Mouse (Mus musculus) heart, adult 18-20 months (tissue): ENCODE measurements around the gene Chrna9. TPM values are rescaled to one million over a fixed set of nuclear protein-coding genes. Genes with fewer than 3 reads are reported as not detected.

Experiments
- DNase-seq, 2 experiments: peaks; one replicate each; pipeline ENCODE4 v3.0.0; 2021 to 2022; ENCODE audit warnings: mixed read lengths in 1 of 2
- total RNA-seq, 2 experiments: library from RNA; stranded (reverse); gene quantifications; 2 replicates each; pipeline ENCODE4 v1.2.3; 2021

The Chrna9 gene
- total RNA-seq, 2 experiments from 2014 or later, result not detected

DNA sequence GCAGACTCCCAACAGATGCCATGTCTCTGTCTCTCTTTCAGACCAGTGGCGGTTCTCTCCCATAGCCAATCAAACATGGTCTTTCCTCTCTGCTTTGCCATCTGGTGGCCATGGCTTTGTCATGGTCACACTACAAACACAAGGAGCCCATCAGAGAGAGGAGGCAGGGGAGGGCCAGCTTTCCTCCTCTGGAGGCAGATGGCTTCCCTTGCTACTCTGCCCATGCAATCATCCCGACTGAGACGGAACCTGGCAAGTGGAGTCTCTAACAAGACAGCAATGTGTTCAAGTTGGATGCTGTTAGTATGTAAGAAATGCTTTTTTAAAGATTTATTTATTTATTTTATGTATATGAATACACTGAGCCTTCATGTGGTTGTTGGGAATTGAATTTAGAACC is 14.8 kb upstream of the Chrna9 start:
- DNase-seq, result no peak

DNA sequence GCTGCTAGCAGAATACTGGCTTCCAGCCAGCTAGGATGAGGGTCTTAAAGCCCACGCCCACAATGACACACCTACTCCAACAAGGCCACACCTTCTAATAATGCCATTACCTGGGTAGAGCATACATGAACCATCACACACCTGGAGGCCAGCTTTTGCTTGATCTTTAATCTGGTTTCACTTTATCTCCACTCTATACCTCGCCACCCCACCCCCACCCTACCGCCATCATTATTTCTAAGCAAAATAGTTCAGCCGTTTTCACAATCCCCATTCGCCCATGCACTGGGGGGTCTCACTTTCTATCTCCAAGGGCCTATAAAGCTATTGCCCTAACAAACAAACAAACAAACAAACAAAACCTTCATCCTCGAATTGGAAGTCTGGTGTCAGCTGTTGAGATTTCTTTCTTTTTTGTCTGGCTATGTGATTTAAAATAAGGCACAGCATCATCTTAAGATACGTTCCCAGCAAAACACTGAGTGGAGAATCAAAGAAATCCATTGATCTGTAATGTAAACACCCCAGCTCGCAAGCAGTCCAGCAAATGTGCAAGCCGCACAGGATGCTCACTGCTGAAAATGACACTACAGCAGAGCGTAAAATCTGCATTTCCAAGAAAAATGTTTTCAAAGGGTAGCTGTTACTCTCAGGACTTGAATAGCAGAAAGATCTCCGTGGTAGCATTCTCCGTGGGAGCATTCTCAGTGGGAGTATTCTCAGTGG is 13.9 kb upstream of the Chrna9 start:
- no peak for DNase-seq

DNA sequence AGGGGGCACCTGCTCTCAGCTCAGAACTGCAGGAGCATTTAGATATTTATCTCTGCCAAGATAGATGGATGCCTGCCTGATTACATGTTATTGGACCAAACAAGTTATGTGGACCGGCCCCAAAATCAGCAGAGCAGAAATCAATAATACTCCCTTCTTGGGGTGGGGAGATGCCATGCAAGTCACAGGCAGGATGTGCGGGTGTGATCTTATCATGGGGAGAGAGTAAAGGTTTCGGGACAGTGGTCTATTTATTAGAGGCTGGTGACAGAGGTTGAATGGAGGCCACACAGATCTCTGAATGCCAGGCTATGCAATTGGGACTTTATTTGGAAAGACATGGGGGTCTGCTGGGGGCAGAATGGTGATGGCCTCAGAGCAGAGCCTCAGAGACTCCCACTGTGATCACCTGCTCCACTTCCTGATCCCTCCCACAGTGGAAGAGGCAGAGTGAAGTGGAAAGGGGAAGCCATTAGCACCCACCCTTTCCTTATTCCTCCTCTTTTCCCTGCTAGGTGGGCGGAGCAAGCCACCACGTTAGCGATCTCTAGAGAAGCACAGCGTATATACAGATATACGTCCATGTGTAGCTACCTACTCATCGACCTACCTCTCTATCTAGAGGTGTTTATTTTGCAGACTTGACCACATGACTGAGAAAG is 13.1 kb upstream of the Chrna9 start:
- DNase-seq, result no peak

DNA sequence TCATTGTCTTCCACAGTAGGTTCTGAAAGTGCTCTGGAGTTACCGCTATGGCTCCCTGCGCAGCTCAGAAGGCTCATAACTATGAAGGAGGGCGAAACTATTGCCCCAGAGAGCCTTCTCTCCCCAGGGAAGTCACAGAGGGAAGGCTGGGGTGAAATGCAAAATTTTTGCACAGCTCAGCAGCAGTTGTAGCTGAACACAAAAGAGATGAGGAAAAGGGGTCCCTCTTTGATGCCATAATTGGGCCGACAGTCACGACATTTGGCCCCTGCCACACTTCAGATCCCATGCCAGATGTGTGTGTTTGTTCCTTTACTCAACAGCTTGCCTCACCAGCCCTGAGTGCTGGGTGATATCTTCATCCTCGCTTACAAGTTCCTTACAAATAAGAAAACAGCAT is 8.1 kb upstream of the Chrna9 start:
- no peak for DNase-seq

DNA sequence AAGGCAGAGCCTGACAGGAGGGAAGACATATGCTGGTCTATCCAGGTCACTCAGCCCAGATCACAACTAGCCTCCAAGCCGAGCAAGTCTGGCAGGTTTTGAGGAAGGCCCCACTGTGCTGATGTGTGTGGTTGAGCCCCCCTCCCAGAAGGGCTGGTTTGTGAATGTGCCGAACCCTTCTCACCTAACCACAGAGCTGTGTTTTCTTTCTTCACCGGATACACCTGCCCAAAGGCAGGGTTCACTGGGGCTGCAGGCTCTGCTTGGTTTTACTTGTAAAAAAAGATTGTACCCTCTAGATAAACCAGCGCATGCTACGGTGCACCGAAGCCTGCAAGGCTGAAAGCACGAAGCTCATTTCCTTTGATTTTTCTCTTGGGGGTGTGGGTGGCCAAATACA is 5.6 kb upstream of the Chrna9 start:
- peak in 1 of 2 experiments; percentile 47 for DNase-seq

DNA sequence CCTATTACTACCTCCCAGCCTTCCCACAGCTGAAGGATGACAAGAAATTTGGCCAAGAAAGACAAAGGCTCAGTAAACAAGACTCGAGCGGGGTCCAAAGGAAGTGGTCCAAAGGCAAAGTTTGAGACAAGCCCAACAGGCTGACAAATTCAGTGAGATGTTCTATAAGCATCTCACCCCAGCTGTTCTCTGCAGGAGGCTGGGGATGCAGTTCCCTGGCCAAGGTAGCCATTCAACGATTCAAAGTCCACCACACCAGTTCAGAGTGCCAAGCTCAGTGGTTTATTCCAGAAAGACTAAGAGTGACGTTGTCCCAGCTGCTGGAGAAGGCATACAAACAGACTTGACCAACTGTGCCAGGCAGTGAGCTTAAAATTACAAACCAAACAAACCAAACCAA is 4.5 kb upstream of the Chrna9 start:
- no peak for DNase-seq

DNA sequence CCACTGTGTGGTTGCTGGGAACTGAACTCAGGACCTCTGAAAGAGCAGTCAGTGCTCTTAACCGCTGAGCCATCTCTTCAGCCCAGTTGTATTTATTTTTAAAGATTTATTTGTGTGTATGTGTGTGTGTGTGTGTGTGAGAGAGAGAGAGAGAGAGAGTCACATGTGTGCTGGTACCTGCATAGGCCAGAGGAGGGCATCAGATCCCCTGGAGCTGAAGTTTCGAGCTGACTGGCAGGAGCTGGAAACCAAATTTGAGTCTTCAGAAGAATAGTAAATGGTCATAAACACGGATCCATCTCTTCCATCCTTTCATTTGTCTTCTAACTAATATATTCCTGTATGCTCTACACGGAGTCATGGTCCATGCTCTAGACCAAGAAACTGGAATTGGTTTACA is 1.5 kb upstream of the Chrna9 start:
- DNase-seq, result no peak

DNA sequence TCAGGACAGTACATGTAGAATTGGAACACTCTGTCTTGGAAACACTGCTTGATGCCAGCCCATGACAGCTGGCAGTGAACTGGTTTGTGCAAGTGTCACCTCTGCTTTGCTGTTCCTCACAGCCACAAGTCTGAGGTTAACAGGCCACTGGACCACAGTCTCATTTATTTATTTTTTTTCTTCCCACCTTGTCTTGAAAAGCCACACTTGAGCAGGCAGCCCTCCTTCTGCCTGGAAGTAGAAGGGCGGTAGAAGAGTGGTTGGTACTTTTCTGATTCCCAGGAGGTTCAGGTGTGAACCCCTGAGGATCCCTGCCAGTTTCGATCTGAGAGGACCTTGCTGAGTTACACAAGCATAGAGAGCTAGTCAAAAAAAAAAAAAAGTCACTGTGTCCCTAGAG is 957 bp upstream of the Chrna9 start:
- DNase-seq, result no peak

DNA sequence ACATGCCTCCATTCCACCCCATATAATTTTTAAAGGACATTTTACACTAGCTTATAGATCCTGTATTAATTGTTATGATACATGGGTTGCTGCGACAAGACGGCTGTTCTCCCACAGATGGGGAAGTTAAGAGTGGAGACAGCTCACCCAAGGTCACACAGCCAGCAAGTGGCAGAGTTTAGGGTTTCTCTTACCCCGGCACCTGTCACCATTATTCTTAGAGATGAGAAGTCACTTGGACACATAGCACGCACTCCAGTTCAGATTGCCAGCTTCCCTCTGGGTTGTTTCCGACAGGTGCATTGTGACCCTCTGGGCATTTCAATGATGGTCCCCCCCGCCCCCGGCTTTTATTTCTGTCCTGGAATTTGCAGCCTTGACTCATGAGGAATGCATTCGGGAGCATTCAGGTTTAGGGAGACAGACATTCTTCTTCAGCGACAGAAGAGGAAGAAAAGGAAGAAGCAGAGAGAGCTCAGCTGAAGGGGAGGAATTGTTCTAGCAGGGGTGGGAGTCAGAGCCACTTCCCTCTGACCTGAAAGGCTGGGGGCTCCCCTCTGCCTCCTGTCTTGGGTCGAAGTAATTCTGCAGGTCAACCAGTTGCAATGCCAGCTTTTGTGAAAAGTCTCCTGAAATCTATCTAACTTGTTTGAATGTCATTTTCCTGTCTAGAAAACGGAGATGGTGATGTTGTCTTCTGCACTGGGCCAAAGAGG is 2.4 kb downstream of the Chrna9 start:
- DNase-seq, result no peak

DNA sequence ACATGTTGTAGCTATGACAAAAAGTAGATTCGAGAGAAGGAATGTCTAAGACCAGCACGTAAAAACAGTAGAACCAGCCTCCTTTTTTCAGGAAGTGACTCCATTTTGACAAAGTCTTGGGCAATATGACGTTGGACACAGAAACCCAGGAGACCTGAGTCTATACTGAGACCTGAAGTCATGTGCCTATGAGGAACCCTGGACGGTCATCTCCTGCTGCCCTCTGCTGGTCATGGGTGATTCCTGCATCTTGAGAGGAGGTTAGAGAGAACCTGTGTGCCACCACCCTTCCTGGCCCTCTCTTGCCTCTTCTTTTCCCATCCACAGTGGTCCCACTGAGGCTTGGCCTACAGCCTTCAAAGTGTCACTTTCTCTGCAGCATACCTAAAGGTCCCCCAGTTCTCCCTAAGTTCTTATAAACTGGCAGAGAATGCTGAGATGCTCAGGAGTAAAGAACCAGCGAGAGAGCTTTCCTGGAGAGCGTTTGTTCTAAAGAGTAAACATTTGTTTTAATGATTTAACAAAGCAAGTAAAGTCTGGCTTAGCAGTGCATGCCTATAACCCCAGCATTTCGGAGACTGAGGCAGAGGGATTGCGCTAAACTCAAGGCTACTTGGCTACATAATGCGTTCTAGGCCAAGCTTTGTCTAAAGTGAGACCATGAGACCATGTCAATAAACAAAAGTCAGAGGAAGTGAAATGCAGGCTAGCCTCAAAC is 3.4 kb downstream of the Chrna9 start:
- peak; percentile 77 to 91 for DNase-seq

DNA sequence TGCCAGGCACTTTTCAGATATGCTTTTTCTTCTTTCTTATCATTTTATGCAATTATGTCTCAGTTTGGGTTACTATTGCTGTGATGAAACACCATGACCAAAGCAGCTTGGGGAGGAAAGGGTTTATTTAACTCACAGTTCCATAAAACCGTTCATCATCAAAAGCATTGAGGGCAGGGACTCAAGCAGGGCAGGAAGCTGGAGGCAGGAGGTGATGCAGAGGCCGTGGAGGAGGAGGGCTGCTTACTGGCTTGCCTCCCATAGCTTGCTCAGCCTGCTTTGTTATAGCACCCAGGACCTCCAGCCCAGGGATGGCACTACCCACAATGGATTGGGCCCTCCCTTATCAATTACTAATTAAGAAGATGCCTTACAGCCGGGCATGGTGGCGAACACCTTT is 6.4 kb downstream of the Chrna9 start:
- no peak for DNase-seq

DNA sequence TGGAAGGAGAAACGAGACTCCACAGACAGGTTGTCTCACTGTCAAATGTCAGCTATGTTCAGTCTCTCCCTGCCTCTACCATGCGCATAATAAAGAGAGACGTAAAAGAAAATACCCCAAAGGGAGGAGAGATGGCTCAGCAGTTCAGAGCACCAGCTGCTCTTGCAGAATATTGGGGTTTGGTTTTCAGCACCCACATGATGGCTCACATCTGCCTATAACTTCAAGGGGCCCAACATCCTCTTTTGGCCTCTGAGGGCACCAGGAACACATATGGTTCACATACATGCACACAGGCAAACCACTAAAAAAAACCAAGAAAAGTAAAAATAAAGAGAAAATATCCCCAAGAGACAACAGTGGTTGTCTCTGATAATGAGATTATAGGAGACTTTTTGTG is 15.1 kb downstream of the Chrna9 start:
- no peak for DNase-seq

DNA sequence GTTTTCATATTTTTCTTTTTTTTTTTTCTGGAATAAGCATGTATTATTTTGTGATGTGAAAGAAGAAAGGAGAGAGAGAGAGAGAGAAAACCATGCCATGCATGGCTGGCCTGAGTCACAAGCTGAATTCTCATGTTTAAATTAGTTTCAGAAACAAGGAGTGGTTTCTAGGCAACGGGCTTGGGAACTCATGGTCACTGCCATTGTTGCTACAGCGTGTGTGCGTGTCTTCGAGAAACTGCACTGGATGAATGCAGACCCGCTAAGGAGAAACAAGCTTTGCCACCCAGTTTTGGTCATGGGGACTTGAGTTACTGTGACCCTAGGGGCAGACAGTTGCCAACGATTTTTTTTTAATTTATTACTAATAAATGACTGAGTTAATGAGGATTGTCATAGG is 15.5 kb downstream of the Chrna9 start:
- no peak for DNase-seq

DNA sequence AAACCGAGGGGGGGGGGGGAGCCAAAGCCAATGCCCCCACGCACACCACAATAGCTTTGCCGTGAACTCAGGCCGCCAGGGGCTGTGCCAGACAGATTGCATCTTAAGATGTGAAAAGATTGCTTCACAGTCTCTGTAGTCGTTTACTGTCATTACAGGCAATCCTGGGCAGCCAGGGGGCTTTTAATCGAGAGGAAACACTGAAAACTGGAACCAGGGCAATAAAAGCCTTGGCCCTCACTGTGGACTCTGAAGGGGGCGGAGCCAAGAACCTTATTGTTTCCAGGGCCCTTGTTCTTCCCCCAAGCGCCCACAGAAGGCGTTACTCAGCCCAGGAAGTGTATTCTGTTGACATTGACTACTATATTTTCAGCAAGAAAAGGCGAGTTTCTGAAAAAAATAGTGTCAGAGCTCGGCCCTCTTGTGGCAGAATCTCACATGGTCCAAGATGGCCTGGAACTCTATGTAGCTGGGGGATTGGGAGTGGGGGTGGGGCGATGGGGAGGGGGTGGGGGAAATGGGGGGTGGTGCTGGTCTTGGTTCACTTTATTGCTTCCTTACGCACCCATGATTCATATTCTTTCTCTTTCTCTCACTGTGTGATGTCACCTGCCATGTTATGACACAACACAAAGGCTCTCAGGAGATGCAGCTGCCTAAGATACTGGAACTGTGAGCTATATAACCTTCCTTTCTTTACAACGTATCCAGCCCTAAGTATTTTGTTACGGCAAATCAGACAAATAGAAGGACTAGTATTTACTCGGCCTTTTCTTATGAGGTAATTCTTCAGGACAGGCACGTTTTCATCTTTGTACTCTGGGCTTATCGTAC is 16.2 kb downstream of the Chrna9 start:
- no peak for DNase-seq

DNA sequence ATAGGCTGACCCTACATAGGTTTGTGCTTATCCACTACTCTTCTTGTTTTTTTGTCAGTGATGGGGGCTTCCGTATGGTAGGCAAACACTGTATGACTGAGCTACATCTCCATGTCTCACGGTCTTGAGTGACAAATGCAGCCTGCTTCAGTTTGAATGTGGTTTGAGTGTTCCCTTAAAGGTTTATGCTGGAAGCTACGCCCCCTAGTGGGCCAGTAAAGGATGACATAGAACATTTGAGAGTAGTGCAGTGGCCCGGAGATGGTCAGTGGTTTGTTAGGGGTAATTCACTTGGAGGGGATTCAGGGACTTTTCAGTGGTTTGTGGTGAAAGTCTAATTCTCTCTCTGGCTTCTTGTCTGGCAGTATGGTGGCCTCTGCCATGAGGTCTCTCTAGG is 16.8 kb downstream of the Chrna9 start:
- no peak for DNase-seq

DNA sequence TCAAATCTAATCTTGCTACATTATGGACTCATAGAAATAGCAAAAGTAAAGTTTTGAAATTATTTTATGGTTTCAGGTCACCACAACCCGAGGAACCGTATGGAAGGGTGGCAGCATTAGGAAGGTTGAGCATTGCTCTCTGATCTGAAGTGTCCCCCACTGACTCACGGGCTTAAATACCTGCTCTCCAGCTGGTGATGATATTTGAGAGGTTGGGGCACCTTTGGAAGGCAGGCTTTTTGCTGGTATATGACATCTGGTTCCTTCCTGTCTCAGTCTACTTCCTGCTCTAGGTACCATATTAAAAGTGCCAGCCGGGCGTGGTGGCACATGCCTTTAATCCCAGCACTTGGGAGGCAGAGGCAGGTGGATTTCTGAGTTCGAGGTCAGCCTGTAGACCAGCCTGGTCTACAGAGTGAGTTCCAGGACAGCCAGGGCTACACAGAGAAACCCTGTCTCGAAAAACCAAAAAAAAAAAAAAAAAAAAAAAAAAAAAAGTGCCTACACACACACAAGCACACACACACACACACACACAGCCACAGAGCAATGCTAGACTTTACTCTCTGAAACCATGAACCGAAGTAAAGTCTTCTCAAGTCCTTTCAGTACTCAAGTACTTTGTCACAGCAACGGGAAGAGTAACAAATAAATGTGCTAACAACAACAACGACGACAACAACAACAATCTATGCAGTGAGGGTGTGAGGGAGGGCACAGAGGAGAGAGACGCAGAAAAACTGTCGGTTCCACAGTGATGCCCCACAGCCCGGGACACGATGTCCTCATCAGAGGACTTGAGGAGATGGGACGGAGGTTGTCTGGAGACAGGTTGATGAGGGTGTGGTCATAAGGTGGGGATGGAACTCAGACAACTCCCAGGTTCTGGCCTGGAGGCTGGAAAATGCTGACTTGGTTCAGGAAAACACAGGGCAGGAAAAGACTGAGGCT is 19.7 kb downstream of the Chrna9 start:
- no peak for DNase-seq

DNA sequence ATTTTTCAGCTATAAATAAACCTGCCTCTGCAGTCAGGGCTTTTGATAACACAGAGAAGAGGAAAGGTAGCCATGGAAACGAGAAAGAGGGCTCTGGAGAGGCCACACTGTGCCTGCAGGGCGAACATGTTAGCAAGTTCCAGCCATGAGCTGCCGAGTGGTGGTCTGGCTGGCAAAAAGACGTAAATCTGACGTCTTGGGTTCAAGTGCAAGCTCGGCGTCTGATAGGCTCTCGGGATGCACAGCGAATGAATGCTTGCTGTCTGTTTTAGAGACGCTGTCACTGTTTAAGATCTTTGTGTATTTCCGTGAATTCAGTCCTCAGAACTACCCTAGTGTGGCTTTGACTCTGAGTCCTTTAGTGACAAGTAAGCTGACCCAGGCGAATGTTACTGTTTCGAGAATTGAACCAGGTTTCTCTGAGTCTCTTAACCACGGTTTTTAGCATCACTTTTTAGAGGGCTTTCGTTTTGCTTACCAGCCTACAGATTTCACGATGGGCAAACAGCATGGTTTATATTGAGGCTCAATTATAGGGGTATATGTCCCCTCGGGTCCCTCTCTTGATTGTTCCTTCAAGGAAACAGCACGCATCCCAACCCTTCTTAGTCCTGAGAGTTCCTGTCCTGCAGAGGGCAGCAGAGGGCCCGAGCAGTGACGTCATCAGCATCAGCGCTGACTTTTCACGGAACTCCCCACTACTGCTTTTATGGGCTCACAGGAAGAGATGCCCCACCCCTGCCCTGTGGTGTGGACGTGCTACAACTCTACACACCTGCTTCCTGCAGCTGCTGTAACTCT is 20.8 kb downstream of the Chrna9 start:
- peak; percentile 85 to 91 for DNase-seq

DNA sequence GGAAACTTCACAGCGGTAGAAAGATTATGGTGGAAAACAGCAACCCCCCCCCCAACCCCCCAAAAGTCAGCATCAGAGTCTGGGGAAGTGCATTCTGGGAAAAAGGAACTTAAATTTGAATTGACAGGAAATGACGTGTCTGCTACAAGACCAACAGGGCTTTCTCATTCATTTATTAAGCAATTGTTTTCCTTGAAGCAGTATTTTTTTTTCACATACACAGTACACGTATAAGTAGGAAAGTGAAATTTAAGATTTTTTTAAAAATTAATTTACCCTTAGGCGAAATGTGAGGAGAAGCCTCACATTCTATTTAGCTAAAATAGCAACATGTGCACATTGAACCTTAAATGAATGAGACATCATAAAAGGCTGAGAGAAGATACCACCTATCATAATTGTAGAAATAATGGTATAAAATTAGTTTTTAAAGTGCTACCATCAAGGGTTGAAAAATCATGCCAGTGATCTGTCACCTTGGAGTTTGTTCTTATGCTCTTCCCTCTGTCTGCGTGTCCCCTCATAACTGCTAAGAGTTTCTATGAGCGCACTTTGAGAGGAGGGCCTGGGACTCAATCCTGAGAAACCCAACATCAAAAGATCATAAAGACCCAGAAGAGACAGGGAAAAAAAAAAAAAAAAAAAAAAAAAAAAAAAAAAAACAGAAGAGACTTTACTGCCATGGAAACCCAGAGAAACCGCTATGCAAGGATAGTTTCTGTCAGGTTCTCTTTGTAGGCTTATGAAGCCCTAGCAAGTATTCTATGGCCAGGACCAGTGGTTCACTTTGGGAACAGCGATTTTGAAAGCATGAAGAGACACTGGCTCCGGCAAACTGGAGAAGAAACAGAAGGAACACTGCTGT is 21.7 kb downstream of the Chrna9 start:
- no peak for DNase-seq

DNA sequence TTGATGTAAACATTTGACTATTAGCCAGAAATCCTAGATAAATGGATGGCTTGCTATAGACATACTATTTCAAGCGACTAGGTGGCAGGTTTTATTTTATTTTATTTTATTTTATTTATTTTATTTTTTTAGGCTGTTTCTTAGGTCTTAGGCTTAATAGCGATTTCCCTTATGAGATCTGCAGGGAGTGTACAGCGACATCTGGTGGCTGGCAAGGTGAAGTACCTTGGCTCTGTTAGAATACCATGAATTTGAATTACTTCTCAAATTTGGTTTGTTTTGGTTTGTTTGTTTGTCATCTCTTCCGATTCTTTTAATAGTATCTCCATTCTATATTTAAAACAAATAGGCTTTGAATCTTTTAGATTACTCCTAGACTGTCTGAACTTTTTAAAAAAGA is 23.9 kb downstream of the Chrna9 start:
- peak in 1 of 2 experiments; percentile 49 for DNase-seq
